25 mouse cellular contexts compared by ENCODE assay signal in the genomic region with DNA sequence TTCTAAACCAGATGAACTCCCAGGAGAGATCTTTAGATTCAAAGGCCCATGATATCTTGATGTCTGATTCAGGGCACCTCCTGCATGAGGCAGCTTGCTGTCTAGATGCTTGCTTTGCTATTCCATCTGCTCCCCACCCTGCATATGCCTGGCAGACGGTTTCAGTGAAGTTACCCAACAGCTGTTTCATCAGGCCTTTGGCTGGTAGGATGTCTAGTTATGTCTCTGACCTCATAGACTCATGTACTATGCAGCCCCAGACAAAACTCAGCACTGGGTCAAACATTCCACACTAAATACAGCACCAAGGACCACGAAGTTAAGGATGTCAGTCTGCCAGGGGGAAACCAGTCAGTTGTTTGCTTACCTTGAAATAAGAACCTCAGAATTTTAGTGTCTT. TPM values are rescaled to one million over a fixed set of nuclear protein-coding genes. Genes with fewer than 3 reads are reported as not detected.
A peak's percentile ranks its signal among the peaks of the same experiment; 100 is the strongest.
DNase-seq lines count a peak whose midpoint lies in the region; ATAC-seq and TF ChIP-seq lines count a peak whose summit lies in the region.
"Had no signal": no experiment of that assay in that cellular context is flagged by ENCODE, and none has a peak within 500 bp of the region (broad histone marks: within the 10 kb centered on the region; RNA-seq: fewer than 3 reads in every experiment).

No protein-coding gene starts in this region.

- H3K9me3 ChIP-seq in lung, postnatal 0 days (ENCODE audit: low read length): no peaks in the 10 kb centered on the region
- H3K9me3 ChIP-seq: embryonic facial prominence, embryonic 15.5 days; heart, embryonic 13.5 days; hindbrain, embryonic 12.5 days; liver, embryonic 15.5 days; midbrain, embryonic 12.5 days had no signal

- no peak overlapping the region for H3K27ac ChIP-seq in lung, postnatal 0 days (ENCODE audit: low read length)
- H3K27ac ChIP-seq in brown adipose tissue, adult 24 weeks (replicated peaks; ENCODE audit: low read depth, low read length): 0 out of 2 replicates have a peak overlapping the region, but pooled peaks have one; percentile 47
- H3K27ac ChIP-seq: embryonic facial prominence, embryonic 15.5 days; heart, adult 2 months; heart, embryonic 13.5 days; hindbrain, embryonic 12.5 days; left cerebral cortex, adult 2 months; liver, embryonic 15.5 days; midbrain, embryonic 12.5 days had no signal

- peak; percentile 46 for ATAC-seq in lung, postnatal 0 days
- no peak for ATAC-seq in inflammation-experienced regulatory T-cells, adult 6 months
- ATAC-seq: forebrain, postnatal 0 days had no signal

- H3K36me3 ChIP-seq in lung, postnatal 0 days (ENCODE audit: insufficient read depth, low read length): no peaks in the 10 kb centered on the region
- H3K36me3 ChIP-seq: embryonic facial prominence, embryonic 15.5 days; heart, embryonic 13.5 days; hindbrain, embryonic 12.5 days; liver, embryonic 15.5 days; midbrain, embryonic 12.5 days had no signal

- H3K9ac ChIP-seq in lung, postnatal 0 days (replicated peaks; ENCODE audit: low read depth): no peak overlapping the region
- H3K9ac ChIP-seq: embryonic facial prominence, embryonic 15.5 days; forebrain, postnatal 0 days; heart, embryonic 13.5 days; hindbrain, embryonic 12.5 days; liver, embryonic 15.5 days; midbrain, embryonic 12.5 days had no signal

- no peak for TF ChIP-seq EP300 in lung, postnatal 0 days (IDR thresholded peaks at IDR 0.05)

- H3K27me3 ChIP-seq in lung, postnatal 0 days (replicated peaks; ENCODE audit: insufficient read depth, low read length): no peaks in the 10 kb centered on the region
- H3K27me3 ChIP-seq: embryonic facial prominence, embryonic 15.5 days; heart, embryonic 13.5 days; hindbrain, embryonic 12.5 days; liver, embryonic 15.5 days; midbrain, embryonic 12.5 days had no signal

- 38% methylated on average over 2 of the region's 2 CpGs for WGBS in lung, postnatal 0 days

- no peak overlapping the region for H3K4me2 ChIP-seq in lung, postnatal 0 days (replicated peaks; ENCODE audit: low read depth, low read length)
- H3K4me2 ChIP-seq: embryonic facial prominence, embryonic 15.5 days; heart, embryonic 13.5 days; hindbrain, embryonic 12.5 days; liver, embryonic 15.5 days; midbrain, embryonic 12.5 days had no signal

- no peaks in the 10 kb centered on the region for H3K4me1 ChIP-seq in lung, postnatal 0 days (ENCODE audit: insufficient read depth, low read depth, low read length)
- peaks cover 12% of the 10 kb centered on the region for H3K4me1 ChIP-seq in brown adipose tissue, adult 24 weeks (ENCODE audit: control insufficient read depth, insufficient read depth, insufficient read length, low read length)
- H3K4me1 ChIP-seq: embryonic facial prominence, embryonic 15.5 days; hindbrain, embryonic 12.5 days; liver, embryonic 15.5 days; midbrain, embryonic 12.5 days had no signal

- no peak overlapping the region for H3K4me3 ChIP-seq in lung, postnatal 0 days (ENCODE audit: low read depth, low read length)
- H3K4me3 ChIP-seq in brown adipose tissue, adult 24 weeks (ENCODE audit: insufficient read depth, low read depth, low read length): no peak overlapping the region
- H3K4me3 ChIP-seq: embryonic facial prominence, embryonic 15.5 days; heart, adult 2 months; heart, embryonic 13.5 days; hindbrain, embryonic 12.5 days; left cerebral cortex, adult 2 months; liver, embryonic 15.5 days; midbrain, embryonic 12.5 days had no signal

- peak; percentile 86 for DNase-seq in heart, adult 11 months
- DNase-seq in heart, postnatal 4 days: no peak
- peak; percentile 35 for DNase-seq in lung, postnatal 0 days (ENCODE audit: low spot score)
- no peak for DNase-seq in lung, postnatal 36 days
- no peak for DNase-seq in cerebellum, postnatal 4 days (ENCODE audit: low spot score in 2 of 2)
- DNase-seq: adrenal gland, postnatal 36 days; cerebellum, adult 2 months; cerebellum, postnatal 25 days; embryo, embryonic 11 days; forebrain, postnatal 0 days; gastrocnemius, postnatal 14 days; heart, adult 2 months; heart, postnatal 14 days; kidney, adult 11 months; kidney, postnatal 4 days; left cerebral cortex, postnatal 4 days; lung, postnatal 10 days had no signal

- no peak for TF ChIP-seq CTCF in lung, postnatal 0 days (IDR thresholded peaks at IDR 0.05)

RNA-seq across cellular contexts. Expression of a gene that starts 6.4 kb away (rescaled TPM):
- 100 to 1,000 TPM; 107 to 114 TPM for total RNA-seq in heart, postnatal 4 days (2021)
- 56.8 and 67.2 TPM in 2 replicates for polyA plus RNA-seq in lung, postnatal 0 days (2015; fragmentation: Nextera tagmentation; extraction: Ambion mirVana)
- 73.7 and 81.7 TPM in 2 replicates for polyA plus RNA-seq in brown adipose tissue, adult 24 weeks (2012; ENCODE audit: insufficient read depth, insufficient read length, missing spikeins)
- under 1 TPM in 2 of 3 experiments, not detected in 1; 0.20 to 0.43 TPM for polyA plus RNA-seq in inflammation-experienced regulatory T-cells, adult 6 months (2017; shearing (Covaris generic))

Comparison
In these comparisons a context has a peak if more than half of its experiments do, and no peak if none do; other contexts are left out.
1. DNase-seq: peak in heart, adult 11 months (single experiment) and lung, postnatal 0 days (single experiment); none in heart, postnatal 4 days (single experiment), lung, postnatal 36 days (single experiment) and cerebellum, postnatal 4 days (0 of 2).
2. RNA of a gene that starts 6.4 kb away (polyA plus RNA-seq): 73.7 to 81.7 TPM in brown adipose tissue, adult 24 weeks and 56.8 to 67.2 TPM in lung, postnatal 0 days; 0.20 to 0.43 TPM in inflammation-experienced regulatory T-cells, adult 6 months; every median in the first group is over 10 times any median in the second.